Mouse (Mus musculus) heart, embryonic 16.5 days (tissue): Measurements from ENCODE around the gene Hist2h2aa2. TPM values are rescaled to one million over a fixed set of nuclear protein-coding genes. Genes with fewer than 3 reads are reported as not detected.
"Not testable (repeated sequence)": the region's sequence is repeated elsewhere in the genome, so short reads cannot be mapped to it uniquely, and the experiment has no call there.

ENCODE experiments used
- ATAC-seq: fragments of 200-750 bp; cut with Nextera tagmentation; replicated peaks from 2 replicates; pipeline ENCODE4 v1.8.0; 2017; ENCODE audit warnings: moderate number of reproducible peaks; ENCODE audit not compliant: insufficient read depth, low FRiP score; ENCODE audit errors: extremely low read depth
- H3K27ac ChIP-seq: fragments of 300-500 bp; sonication (generic); 2 replicates; pipeline ENCODE4 v1.5.1; 2014; ENCODE audit warnings: mild to moderate bottlenecking, low read length, control low read depth, moderate library complexity
- H3K27me3 ChIP-seq: fragments of 300-500 bp; sonication (generic); 2 replicates; pipeline ENCODE4 v1.6.1; 2014; ENCODE audit warnings: low read length, mixed read lengths; ENCODE audit not compliant: control insufficient read depth, insufficient read depth
- H3K36me3 ChIP-seq: fragments of 300-500 bp; sonication (generic); 2 replicates; pipeline ENCODE4 v1.6.1; 2014; ENCODE audit not compliant: control insufficient read depth, insufficient read depth
- H3K4me1 ChIP-seq: fragments of 300-500 bp; sonication (generic); 2 replicates; pipeline ENCODE4 v1.6.1; 2014; ENCODE audit warnings: low read length, mixed read lengths; ENCODE audit not compliant: control insufficient read depth, insufficient read depth
- H3K4me2 ChIP-seq: fragments of 300-500 bp; sonication (generic); 2 replicates; pipeline ENCODE4 v1.6.1; 2014; ENCODE audit warnings: low read depth, mild to moderate bottlenecking, control low read depth, low read length
- H3K4me3 ChIP-seq: fragments of 300-500 bp; sonication (generic); 2 replicates; pipeline ENCODE4 v1.5.1; 2014; ENCODE audit warnings: mild to moderate bottlenecking, control low read depth, low read length
- H3K9ac ChIP-seq: fragments of 300-500 bp; sonication (generic); 2 replicates; pipeline ENCODE4 v1.6.1; 2014; ENCODE audit warnings: low read length, control low read depth
- H3K9me3 ChIP-seq: fragments of 300-500 bp; sonication (generic); replicated peaks from 2 replicates; pipeline ENCODE4 v1.6.1; 2016; ENCODE audit warnings: low read length; ENCODE audit not compliant: control insufficient read depth
- WGBS: fragments of 180-500 bp; shearing (Covaris S2); extraction: QIAGEN DNeasy Blood & Tissue Kit; methylation state at CpG from one replicate; pipeline ENCODE4 v1.1.7; 2014; 5-methylcytosine and 5-hydroxymethylcytosine counted together
- polyA plus RNA-seq: library from polyadenylated mRNA; unstranded; fragments of >200 nt; fragmentation: Nextera tagmentation; extraction: Ambion mirVana; gene quantifications from 2 replicates; pipeline ENCODE4 v1.2.1, GENCODE M21; 2015

Gene Hist2h2aa2
- polyA plus RNA-seq, 1 experiment from 2014 or later: 41.1 TPM

GRCm38 (mm10) chr3:96220131-96220764 is 19.8 kb downstream of the Hist2h2aa2 start:
- ATAC-seq, H3K36me3 ChIP-seq, H3K27me3 ChIP-seq, H3K9me3 ChIP-seq: not testable (repeated sequence)
- H3K4me3 ChIP-seq: peak overlapping the region; percentile 77
- peak overlapping the region; percentile 100 for H3K27ac ChIP-seq
- peaks cover 28% of the 10 kb centered on the region for H3K4me1 ChIP-seq
- under 1% methylated on average over 24 of the region's 47 CpGs for WGBS
- H3K9ac ChIP-seq: peak overlapping the region; percentile 94
- H3K4me2 ChIP-seq: peak overlapping the region; percentile 91

GRCm38 (mm10) chr3:96219661-96220130 is 20.4 kb downstream of the Hist2h2aa2 start, which contains the start of the genes Bola1 and Hist2h2ab:
Gene Bola1, minus strand, starts transcription at chr3:96219709.
Gene Hist2h2ab, plus strand, starts transcription at chr3:96219865.
- ATAC-seq: peak; percentile 79
- Histone ChIP-seq H3K4me1 (peaks cover 26% of the 10 kb centered on the region), H3K36me3 (no peaks in the 10 kb centered on the region), H3K4me3 (peak within 1 kb of the TSS; percentile 77), H3K9ac (peak within 1 kb of the TSS; percentile 94), H3K27me3 (no peaks in the 10 kb centered on the region), H3K4me2 (peak within 1 kb of the TSS; percentile 91), H3K9me3 (no peaks in the 10 kb centered on the region), H3K27ac (peak within 1 kb of the TSS; percentile 100)
- WGBS: under 1% methylated on average over 36 of the region's 37 CpGs

- H3K9me3 ChIP-seq: no peaks in the 10 kb centered on the region
- H3K27ac ChIP-seq: peak overlapping the region; percentile 100
- peak overlapping the region; percentile 77 for H3K4me3 ChIP-seq
- ATAC-seq: no peak
- WGBS: 0% methylated on average over 12 of the region's 12 CpGs
- H3K4me2 ChIP-seq: peak overlapping the region; percentile 91
- H3K9ac ChIP-seq: peak overlapping the region; percentile 94
- no peaks in the 10 kb centered on the region for H3K36me3 ChIP-seq
- peaks cover 26% of the 10 kb centered on the region for H3K4me1 ChIP-seq
- H3K27me3 ChIP-seq: no peaks in the 10 kb centered on the region
Observed at GRCm38 (mm10) chr3:96219191-96219641, 20.9 kb downstream of the Hist2h2aa2 start.

GRCm38 (mm10) chr3:96209242-96209641 is 30.8 kb downstream of the Hist2h2aa2 start:
- no peak for ATAC-seq
- Histone ChIP-seq H3K4me2 (no peak overlapping the region), H3K36me3 (no peaks in the 10 kb centered on the region), H3K9me3 (no peaks in the 10 kb centered on the region), H3K27ac (no peak overlapping the region), H3K9ac (no peak overlapping the region), H3K27me3 (no peaks in the 10 kb centered on the region), H3K4me3 (no peak overlapping the region), H3K4me1 (0 out of 2 replicates have a peak, but pooled peaks cover 2% of the 10 kb centered on the region)
- 23% methylated on average over 15 of the region's 15 CpGs for WGBS

GRCm38 (mm10) chr3:96207819-96208218 is 32.3 kb downstream of the Hist2h2aa2 start:
- Histone ChIP-seq H3K27ac (no peak overlapping the region), H3K27me3 (no peaks in the 10 kb centered on the region), H3K9ac (no peak overlapping the region), H3K4me2 (no peak overlapping the region), H3K9me3 (no peaks in the 10 kb centered on the region), H3K4me3 (no peak overlapping the region), H3K4me1 (0 out of 2 replicates have a peak, but pooled peaks cover 2% of the 10 kb centered on the region), H3K36me3 (no peaks in the 10 kb centered on the region)
- ATAC-seq: no peak
- 80% methylated on average over 3 of the region's 3 CpGs for WGBS

- H3K27me3 ChIP-seq: no peaks in the 10 kb centered on the region
- no peak overlapping the region for H3K27ac ChIP-seq
- 27% methylated on average over 2 of the region's 2 CpGs for WGBS
- ATAC-seq: no peak
- H3K4me3 ChIP-seq: no peak overlapping the region
- H3K36me3 ChIP-seq: peaks cover 6% of the 10 kb centered on the region
- peaks cover 6% of the 10 kb centered on the region for H3K9me3 ChIP-seq
- peaks cover 11% of the 10 kb centered on the region for H3K4me1 ChIP-seq
- H3K9ac ChIP-seq: no peak overlapping the region
- no peak overlapping the region for H3K4me2 ChIP-seq
Observed at GRCm38 (mm10) chr3:96199731-96200130, 40.3 kb downstream of the Hist2h2aa2 start.

- Histone ChIP-seq H3K4me1 (peaks cover 11% of the 10 kb centered on the region), H3K4me2 (peak overlapping the region; percentile 93)
- not testable (repeated sequence) for H3K27ac ChIP-seq, H3K27me3 ChIP-seq, H3K9me3 ChIP-seq, H3K36me3 ChIP-seq, H3K9ac ChIP-seq, H3K4me3 ChIP-seq, ATAC-seq
- WGBS: 25% methylated on average over 6 of the region's 8 CpGs
Observed at GRCm38 (mm10) chr3:96198601-96199251, 41.4 kb downstream of the Hist2h2aa2 start.

- no peak; the same call in 1 of the 2 replicates for ATAC-seq
- H3K4me1 ChIP-seq: peaks cover 11% of the 10 kb centered on the region
- 9% methylated on average over 6 of the region's 6 CpGs for WGBS
- H3K4me2 ChIP-seq: peak overlapping the region; percentile 93
- peaks cover 8% of the 10 kb centered on the region for H3K36me3 ChIP-seq
- peak overlapping the region; percentile 78 for H3K4me3 ChIP-seq
- peak overlapping the region; percentile 54 for H3K9ac ChIP-seq
- H3K27ac ChIP-seq: peak overlapping the region; percentile 37; the same call in 1 of the 2 replicates
- peaks cover 6% of the 10 kb centered on the region for H3K9me3 ChIP-seq
- no peaks in the 10 kb centered on the region for H3K27me3 ChIP-seq
Observed at GRCm38 (mm10) chr3:96198181-96198580, 41.9 kb downstream of the Hist2h2aa2 start.
